Mouse (Mus musculus) hindbrain, embryonic 14.5 days (tissue): ENCODE results near the gene Acad8. TPM values are rescaled to one million over a fixed set of nuclear protein-coding genes. Genes with fewer than 3 reads are reported as not detected.

ENCODE experiments used
- ATAC-seq: fragments of 200-750 bp; cut with Nextera tagmentation; 2 replicates; pipeline ENCODE4 v1.8.0; 2017; ENCODE audit warnings: moderate number of reproducible peaks, mild to moderate bottlenecking, moderate TSS enrichment, moderate library complexity; ENCODE audit not compliant: low FRiP score
- DNase-seq: peaks from one replicate; pipeline ENCODE4 v3.0.0-alpha.2; 2015; ENCODE audit warnings: low spot score
- H3K27ac ChIP-seq: fragments of 300-500 bp; sonication (generic); 2 replicates; pipeline ENCODE4 v1.5.1; 2014; ENCODE audit warnings: mild to moderate bottlenecking, moderate library complexity
- H3K27me3 ChIP-seq: fragments of 300-500 bp; sonication (generic); 2 replicates; pipeline ENCODE4 v1.6.1; 2014; ENCODE audit warnings: mild to moderate bottlenecking, low read length, mixed read lengths; ENCODE audit not compliant: control insufficient read depth, insufficient read depth
- H3K36me3 ChIP-seq: fragments of 300-500 bp; sonication (generic); replicated peaks from 2 replicates; pipeline ENCODE4 v1.6.1; 2014; ENCODE audit not compliant: control insufficient read depth, insufficient read depth
- H3K4me1 ChIP-seq: fragments of 300-500 bp; sonication (generic); replicated peaks from 2 replicates; pipeline ENCODE4 v1.6.1; 2014; ENCODE audit warnings: antibody characterized with exemption, low read length, mixed read lengths; ENCODE audit not compliant: control insufficient read depth, insufficient read depth
- H3K4me2 ChIP-seq: fragments of 300-500 bp; sonication (generic); replicated peaks from 2 replicates; pipeline ENCODE4 v1.6.1; 2014; ENCODE audit warnings: mild to moderate bottlenecking, moderate library complexity
- H3K4me3 ChIP-seq: fragments of 300-500 bp; sonication (generic); replicated peaks from 2 replicates; pipeline ENCODE4 v1.5.1; 2014; ENCODE audit warnings: mild to moderate bottlenecking, low read length
- H3K9ac ChIP-seq: fragments of 300-500 bp; sonication (generic); 2 replicates; pipeline ENCODE4 v1.6.1; 2014
- H3K9me3 ChIP-seq: fragments of 300-500 bp; sonication (generic); 2 replicates; pipeline ENCODE4 v1.6.1; 2016; ENCODE audit warnings: low read length; ENCODE audit not compliant: control insufficient read depth
- WGBS: fragments of 180-500 bp; shearing (Covaris S2); extraction: QIAGEN DNeasy Blood & Tissue Kit; methylation state at CpG from one replicate; pipeline ENCODE4 v1.1.7; 2014; 5-methylcytosine and 5-hydroxymethylcytosine counted together
- polyA plus RNA-seq: library from polyadenylated mRNA; unstranded; fragments of >200 nt; fragmentation: Nextera tagmentation; extraction: Ambion mirVana; gene quantifications from 2 replicates; pipeline ENCODE4 v1.2.1, GENCODE M21; 2014

Gene Acad8
- polyA plus RNA-seq, 1 experiment from 2014 or later: 36.3 TPM

DNA sequence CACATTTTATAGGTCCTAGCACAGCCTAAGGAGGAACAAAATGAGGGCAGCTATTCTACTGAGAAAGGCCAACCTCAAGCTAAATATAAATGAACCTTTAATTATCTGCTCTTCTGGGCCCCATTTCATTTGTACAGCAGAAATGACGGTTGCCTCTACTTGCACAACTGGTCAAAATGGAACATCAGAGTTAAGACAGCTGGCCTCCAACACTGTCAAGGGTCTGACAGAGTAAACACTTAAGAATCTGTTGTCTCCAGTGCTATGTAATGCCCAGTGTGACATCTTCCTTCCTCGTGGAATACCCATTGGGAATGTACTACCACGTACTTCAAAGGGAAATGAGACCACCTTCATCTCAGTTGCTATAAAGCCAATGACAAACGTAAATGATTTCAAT, 12.2 kb upstream of the Acad8 start:
- no peak overlapping the region for H3K27ac ChIP-seq
- H3K36me3 ChIP-seq: peaks cover 98% of the 10 kb centered on the region
- 93% methylated on average over 4 of the region's 4 CpGs for WGBS

DNA sequence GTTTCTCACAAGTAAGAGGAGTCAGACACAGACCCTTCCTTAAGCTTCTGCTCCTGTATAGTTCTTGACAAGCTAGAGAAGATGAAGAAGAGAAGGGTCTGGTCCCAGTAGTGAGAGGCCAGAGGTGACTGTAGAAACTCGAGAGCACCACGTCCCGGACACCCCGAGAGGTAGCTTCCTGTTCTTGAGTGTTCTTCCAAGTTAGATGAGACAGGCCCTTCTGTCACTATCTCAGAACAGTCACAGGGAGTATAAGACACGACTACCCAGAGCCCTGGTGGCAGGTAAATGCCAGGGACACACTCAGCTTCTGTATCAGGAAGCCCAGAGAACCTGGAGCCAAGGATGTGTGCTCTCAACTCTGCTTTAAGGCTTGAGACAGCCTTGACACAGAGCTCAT, 9.9 kb upstream of the Acad8 start:
- ATAC-seq (no peak), DNase-seq (no peak)

More for the DNA sequence above, 12.2 kb upstream of the Acad8 start:
- H3K9me3 ChIP-seq: no peaks in the 10 kb centered on the region
- H3K27me3 ChIP-seq: no peaks in the 10 kb centered on the region
- no peak overlapping the region for H3K9ac ChIP-seq
- no peaks in the 10 kb centered on the region for H3K4me1 ChIP-seq
- ATAC-seq: no peak
- no peak for DNase-seq
- no peak overlapping the region for H3K4me3 ChIP-seq
- no peak overlapping the region for H3K4me2 ChIP-seq

DNA sequence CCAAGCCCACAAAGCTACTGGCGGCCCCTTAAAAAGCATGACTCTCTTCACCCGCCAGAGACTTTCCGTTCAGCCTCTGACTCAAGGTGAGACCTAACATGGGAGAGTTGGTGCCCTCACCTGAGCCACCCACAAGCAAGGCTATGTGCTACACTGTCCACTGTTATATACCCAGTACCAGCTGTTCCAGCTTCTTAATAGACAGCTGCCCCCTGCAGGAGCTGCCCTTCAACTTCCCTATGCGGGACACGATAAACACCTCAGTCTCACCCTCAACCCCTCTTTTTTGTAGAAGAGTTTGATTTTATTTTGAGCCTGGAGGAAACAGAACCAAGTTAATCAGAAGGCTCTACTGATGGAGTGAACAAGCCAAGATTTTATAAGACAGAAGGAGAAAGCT, 7.5 kb upstream of the Acad8 start:
- Histone ChIP-seq H3K4me2 (no peak overlapping the region), H3K27me3 (no peaks in the 10 kb centered on the region), H3K4me1 (no peaks in the 10 kb centered on the region), H3K4me3 (no peak overlapping the region), H3K9ac (no peak overlapping the region), H3K9me3 (no peaks in the 10 kb centered on the region), H3K36me3 (peaks cover 84% of the 10 kb centered on the region), H3K27ac (no peak overlapping the region)
- ATAC-seq (no peak), DNase-seq (no peak)
- 91% methylated on average over 5 of the region's 5 CpGs for WGBS

More for the DNA sequence above, 9.9 kb upstream of the Acad8 start:
- no peaks in the 10 kb centered on the region for H3K9me3 ChIP-seq
- no peak overlapping the region for H3K4me3 ChIP-seq
- 90% methylated on average over 5 of the region's 5 CpGs for WGBS
- no peak overlapping the region for H3K4me2 ChIP-seq
- H3K9ac ChIP-seq: no peak overlapping the region
- H3K27me3 ChIP-seq: no peaks in the 10 kb centered on the region
- no peak overlapping the region for H3K27ac ChIP-seq
- no peaks in the 10 kb centered on the region for H3K4me1 ChIP-seq
- peaks cover 98% of the 10 kb centered on the region for H3K36me3 ChIP-seq

DNA sequence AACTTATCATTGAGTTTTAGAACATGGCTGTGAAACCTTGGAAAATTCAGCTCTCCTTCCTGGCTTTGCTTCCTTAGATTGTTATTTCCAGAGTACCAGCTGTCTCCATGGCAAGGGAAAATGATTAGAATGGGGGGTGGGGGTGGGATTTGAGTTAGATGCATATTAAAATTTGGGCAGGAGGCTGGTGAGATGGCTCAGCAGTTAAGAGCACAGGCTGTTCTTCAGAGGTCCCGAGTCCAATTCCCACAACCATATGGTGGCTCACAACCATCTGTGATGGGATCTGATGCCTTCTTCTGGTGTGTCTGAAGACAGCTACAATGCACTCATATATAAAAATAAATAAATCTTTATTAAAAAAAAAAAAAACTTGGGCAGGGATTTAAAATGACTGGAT, 6.6 kb upstream of the Acad8 start:
- H3K27ac ChIP-seq: no peak overlapping the region
- H3K4me3 ChIP-seq: no peak overlapping the region
- no peak for ATAC-seq
- H3K4me1 ChIP-seq: peaks cover 8% of the 10 kb centered on the region
- no peak overlapping the region for H3K4me2 ChIP-seq
- no peak for DNase-seq
- H3K9me3 ChIP-seq: no peaks in the 10 kb centered on the region
- H3K9ac ChIP-seq: no peak overlapping the region
- no peaks in the 10 kb centered on the region for H3K27me3 ChIP-seq
- 65% methylated on average over 1 of the region's 1 CpGs for WGBS
- H3K36me3 ChIP-seq: peaks cover 75% of the 10 kb centered on the region

DNA sequence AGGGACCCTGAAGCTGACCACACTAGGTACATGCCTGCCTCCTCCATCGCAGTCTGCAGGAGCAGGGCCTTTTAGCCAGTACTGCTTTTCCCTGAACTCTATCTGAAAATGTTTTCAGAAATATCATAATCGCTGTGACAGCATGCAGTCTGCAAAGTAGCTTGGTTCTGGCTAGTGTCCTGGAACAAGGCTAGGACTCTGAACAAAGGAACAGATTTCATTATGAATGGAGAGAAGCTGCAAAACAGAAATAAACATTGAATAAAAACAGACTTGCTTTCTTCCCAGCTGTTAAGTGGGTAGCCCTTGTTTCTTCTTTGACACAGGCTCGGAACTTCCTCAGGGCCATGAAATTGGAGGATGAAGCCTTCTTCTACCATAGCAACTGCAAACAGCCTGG, 5.9 kb upstream of the Acad8 start:
- Histone ChIP-seq H3K9me3 (no peaks in the 10 kb centered on the region), H3K4me2 (no peak overlapping the region), H3K4me3 (no peak overlapping the region), H3K9ac (no peak overlapping the region), H3K36me3 (peaks cover 70% of the 10 kb centered on the region), H3K4me1 (peaks cover 15% of the 10 kb centered on the region), H3K27me3 (no peaks in the 10 kb centered on the region), H3K27ac (no peak overlapping the region; the same call in 1 of the 2 replicates)
- ATAC-seq (no peak), DNase-seq (no peak)
- 85% methylated on average over 3 of the region's 3 CpGs for whole genome bisulfite sequencing

DNA sequence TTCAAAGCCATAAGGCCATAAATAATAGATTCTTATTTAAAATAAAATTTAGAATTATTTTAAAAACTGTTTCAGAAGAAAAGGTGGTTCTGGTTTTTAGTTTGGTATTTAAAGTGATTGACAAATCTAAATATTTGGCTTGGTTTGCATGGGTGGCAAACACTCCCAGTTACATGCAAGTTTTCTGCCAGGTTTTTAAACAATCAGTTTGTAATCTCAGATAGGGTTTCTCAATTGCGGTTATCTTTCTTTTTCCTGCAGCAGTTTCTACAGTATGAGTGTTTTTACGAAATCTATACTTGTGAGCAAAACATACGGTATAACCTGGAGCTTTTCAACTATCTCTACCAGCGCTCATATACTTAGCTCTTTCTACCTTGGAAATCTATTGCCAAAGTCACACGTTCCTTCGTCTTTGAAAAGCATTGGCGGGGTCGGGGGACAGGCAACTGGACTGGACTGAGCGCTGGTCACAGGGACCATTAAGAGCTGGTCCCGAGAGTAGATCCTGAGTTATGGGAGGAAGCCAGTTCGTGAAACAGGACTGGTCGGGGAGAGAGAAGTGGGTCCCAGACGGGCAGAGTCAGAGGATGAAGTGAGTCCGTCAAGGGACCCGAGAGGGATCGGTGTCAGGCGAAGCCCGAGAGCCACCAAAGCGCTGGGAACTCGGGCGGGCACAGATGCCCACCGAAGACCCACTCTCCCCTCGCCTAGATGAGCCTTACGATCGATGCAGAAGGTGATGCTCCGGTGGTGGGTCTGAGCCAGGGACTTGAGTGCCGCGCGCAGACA, 501 bp downstream of the Acad8 start:
- Histone ChIP-seq H3K9me3 (no peaks in the 10 kb centered on the region), H3K4me1 (peaks cover 17% of the 10 kb centered on the region), H3K27ac (peak overlapping the region; percentile 74), H3K4me2 (peak overlapping the region; percentile 88), H3K4me3 (peak overlapping the region; percentile 77), H3K27me3 (no peaks in the 10 kb centered on the region), H3K9ac (peak overlapping the region; percentile 86), H3K36me3 (peaks cover 6% of the 10 kb centered on the region)
- WGBS: 4% methylated on average over 29 of the region's 29 CpGs
- ATAC-seq (peak; percentile 77), DNase-seq (peak; percentile 44)

DNA sequence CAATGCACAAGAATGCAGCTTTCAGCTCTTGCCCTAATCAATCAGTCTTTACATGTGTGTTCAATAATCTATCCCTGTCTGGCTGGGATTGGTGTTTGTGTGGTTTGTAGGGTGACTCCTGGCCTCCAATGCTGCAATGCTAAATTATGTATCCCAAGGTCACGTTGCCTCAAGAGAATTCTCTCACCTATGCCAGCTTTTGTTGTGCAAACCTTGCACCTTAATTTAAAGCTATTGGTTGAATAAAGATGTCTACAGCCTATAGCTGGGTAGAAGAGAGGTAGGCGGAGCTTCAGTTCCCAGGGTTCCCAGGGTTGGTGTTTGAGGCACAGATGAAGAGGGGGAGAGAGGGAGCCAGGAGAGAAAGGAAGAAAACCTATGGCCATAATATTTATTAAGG, 1.9 kb downstream of the Acad8 start:
- no peak overlapping the region for H3K4me2 ChIP-seq
- DNase-seq: no peak

DNA sequence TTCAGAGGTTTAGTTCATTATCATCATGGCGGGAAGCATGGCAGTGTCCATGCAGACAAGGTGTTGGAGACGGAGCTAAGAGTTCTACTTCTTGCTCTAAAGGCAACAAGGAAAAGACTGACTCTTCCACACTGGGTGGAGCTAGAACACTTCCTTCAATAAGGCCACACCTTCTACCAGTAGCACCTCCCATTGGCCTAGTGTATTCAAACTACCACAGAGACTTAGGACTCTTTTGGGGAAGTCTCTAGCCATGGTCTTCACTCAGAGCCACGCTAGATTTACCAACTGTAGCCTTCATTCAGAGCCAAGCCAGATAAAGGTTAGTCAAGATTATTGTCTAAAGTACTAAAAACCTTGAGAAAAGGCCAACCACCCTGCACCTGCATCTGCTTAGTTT, 2.3 kb downstream of the Acad8 start:
- Histone ChIP-seq H3K27me3 (no peaks in the 10 kb centered on the region), H3K4me1 (peaks cover 17% of the 10 kb centered on the region), H3K27ac (no peak overlapping the region), H3K36me3 (no peaks in the 10 kb centered on the region; the same call in 1 of the 2 replicates), H3K9ac (no peak overlapping the region), H3K9me3 (no peaks in the 10 kb centered on the region), H3K4me3 (no peak overlapping the region), H3K4me2 (no peak overlapping the region)
- WGBS: 93% methylated on average over 3 of the region's 3 CpGs
- DNase-seq (no peak), ATAC-seq (no peak)

More for the DNA sequence above, 1.9 kb downstream of the Acad8 start:
- no peak for ATAC-seq
- no peaks in the 10 kb centered on the region for H3K9me3 ChIP-seq
- H3K4me3 ChIP-seq: no peak overlapping the region
- H3K27me3 ChIP-seq: no peaks in the 10 kb centered on the region
- no peak overlapping the region for H3K27ac ChIP-seq
- peaks cover 17% of the 10 kb centered on the region for H3K4me1 ChIP-seq
- WGBS: 94% methylated on average over 2 of the region's 2 CpGs
- no peak overlapping the region for H3K9ac ChIP-seq
- no peaks in the 10 kb centered on the region for H3K36me3 ChIP-seq

DNA sequence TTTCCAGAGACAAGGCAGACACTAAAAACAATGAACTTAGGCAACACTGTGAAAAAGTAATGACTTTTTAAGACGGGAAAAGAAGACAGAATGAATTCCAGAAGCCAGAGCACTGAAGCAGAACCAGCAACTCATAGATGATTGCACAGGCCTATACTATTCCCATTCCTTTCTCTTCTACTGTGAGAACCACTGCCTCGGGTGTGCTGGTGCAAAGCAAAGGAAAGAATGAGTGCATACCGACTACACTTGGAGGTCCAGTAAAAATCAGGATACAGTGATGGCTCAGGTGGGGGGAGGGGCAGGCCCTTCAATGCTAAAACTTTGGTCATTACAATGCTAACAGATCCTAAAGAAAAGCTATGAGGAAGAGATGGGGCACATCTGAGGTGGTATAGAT, 5.5 kb downstream of the Acad8 start:
- no peaks in the 10 kb centered on the region for H3K27me3 ChIP-seq
- H3K4me2 ChIP-seq: no peak overlapping the region
- ATAC-seq: no peak
- H3K4me3 ChIP-seq: no peak overlapping the region
- H3K27ac ChIP-seq: no peak overlapping the region
- 82% methylated on average over 3 of the region's 3 CpGs for WGBS
- H3K9me3 ChIP-seq: no peaks in the 10 kb centered on the region
- H3K4me1 ChIP-seq: no peaks in the 10 kb centered on the region; the same call in 1 of the 2 replicates
- H3K36me3 ChIP-seq: peaks cover 28% of the 10 kb centered on the region
- H3K9ac ChIP-seq: no peak overlapping the region
- no peak for DNase-seq
